Mouse (Mus musculus): ENCODE results near the gene Rexo2. TPM values are rescaled to one million over a fixed set of nuclear protein-coding genes. Genes with fewer than 3 reads are reported as not detected.
"Not testable (repeated sequence)": the region's sequence is repeated elsewhere in the genome, so short reads cannot be mapped to it uniquely, and the experiment has no call there.

Rexo2 gene
- total RNA-seq, 2 experiments from 2014 or later = 62.4 to 67.1 TPM

- intact Hi-C loops (cut with DNase I) = no loop called here
- no peak for DNase-seq
Measured at GRCm38 (mm10) chr9:48474367-48474766, 6.1 kb downstream of the Rexo2 start.

GRCm38 (mm10) chr9:48473131-48473530 lies 7.3 kb downstream of the Rexo2 start:
- intact Hi-C loops (cut with DNase I) = no loop called here

GRCm38 (mm10) chr9:48472441-48473025 lies 7.9 kb downstream of the Rexo2 start:
- DNase-seq = no peak
- intact Hi-C loops (cut with DNase I) = no loop called here

More at GRCm38 (mm10) chr9:48473131-48473530, 7.3 kb downstream of the Rexo2 start:
- no peak for DNase-seq

- not testable (repeated sequence) for DNase-seq
- intact Hi-C loops (cut with DNase I) = loop anchor here (1.0 to 5.0 kb wide), 2 partner anchors 93 to 150 kb away; no protein-coding TSS in a partner anchor
Measured at GRCm38 (mm10) chr9:48467471-48467870, 13.0 kb downstream of the Rexo2 start.

GRCm38 (mm10) chr9:48466804-48467203 lies 13.6 kb downstream of the Rexo2 start:
- intact Hi-C loops (cut with DNase I) = loop anchor here (1.0 to 5.0 kb wide), 3 partner anchors 93 to 150 kb away; no protein-coding TSS in a partner anchor
- DNase-seq = peak; percentile 78 to 86

- intact Hi-C loops (cut with DNase I) = loop anchor here (1.0 to 5.0 kb wide), 2 partner anchors 121 to 152 kb away; no protein-coding TSS in a partner anchor
- no peak for DNase-seq
Measured at GRCm38 (mm10) chr9:48465671-48466070, 14.8 kb downstream of the Rexo2 start.

GRCm38 (mm10) chr9:48461545-48461944 lies 18.9 kb downstream of the Rexo2 start:
- intact Hi-C loops (cut with DNase I) = no loop called here
- DNase-seq = no peak

GRCm38 (mm10) chr9:48460720-48461119 lies 19.7 kb downstream of the Rexo2 start:
- intact Hi-C loops (cut with DNase I) = no loop called here
- no peak for DNase-seq

- DNase-seq = no peak
- intact Hi-C loops (cut with DNase I) = loop anchor here (5.0 kb wide), 1 partner anchor 192 kb away; no protein-coding TSS in a partner anchor
Measured at GRCm38 (mm10) chr9:48459391-48459790, 21.0 kb downstream of the Rexo2 start.

GRCm38 (mm10) chr9:48458879-48459278 lies 21.5 kb downstream of the Rexo2 start:
- DNase-seq = no peak
- intact Hi-C loops (cut with DNase I) = loop anchor here (5.0 kb wide), 1 partner anchor 192 kb away; no protein-coding TSS in a partner anchor

- intact Hi-C loops (cut with DNase I) = loop anchor here (5.0 kb wide), 1 partner anchor 189 kb away; no protein-coding TSS in a partner anchor
- no peak for DNase-seq
Measured at GRCm38 (mm10) chr9:48455961-48456360, 24.5 kb downstream of the Rexo2 start.

- no peak for DNase-seq
- intact Hi-C loops (cut with DNase I) = no loop called here
Measured at GRCm38 (mm10) chr9:48450066-48450465, 30.4 kb downstream of the Rexo2 start.

GRCm38 (mm10) chr9:48447783-48448209 lies 32.6 kb downstream of the Rexo2 start:
- intact Hi-C loops (cut with DNase I) = loop anchor here (2.0 to 5.0 kb wide), 2 partner anchors 110 to 171 kb away; no protein-coding TSS in a partner anchor
- DNase-seq = peak; percentile 12

GRCm38 (mm10) chr9:48444821-48445220 lies 35.6 kb downstream of the Rexo2 start:
- no peak for DNase-seq
- intact Hi-C loops (cut with DNase I) = loop anchor here (5.0 kb wide), 1 partner anchor 112 kb away; no protein-coding TSS in a partner anchor

- DNase-seq = no peak
- intact Hi-C loops (cut with DNase I) = no loop called here
Measured at GRCm38 (mm10) chr9:48443873-48444272, 36.5 kb downstream of the Rexo2 start.

- intact Hi-C loops (cut with DNase I) = no loop called here
- DNase-seq = no peak
Measured at GRCm38 (mm10) chr9:48432449-48432848, 48.0 kb downstream of the Rexo2 start.

- no peak for DNase-seq
- intact Hi-C loops (cut with DNase I) = no loop called here
Measured at GRCm38 (mm10) chr9:48427176-48427575, 53.2 kb downstream of the Rexo2 start.

- intact Hi-C loops (cut with DNase I) = no loop called here
- DNase-seq = no peak
Measured at GRCm38 (mm10) chr9:48423256-48423655, 57.2 kb downstream of the Rexo2 start.

- intact Hi-C loops (cut with DNase I) = no loop called here
- peak in 1 of 2 experiments; percentile 9 for DNase-seq
Measured at GRCm38 (mm10) chr9:48422382-48422781, 58.0 kb downstream of the Rexo2 start.

GRCm38 (mm10) chr9:48421561-48421960 lies 58.9 kb downstream of the Rexo2 start:
- DNase-seq = no peak
- intact Hi-C loops (cut with DNase I) = no loop called here

- intact Hi-C loops (cut with DNase I) = no loop called here
Measured at GRCm38 (mm10) chr9:48421029-48421428, 59.4 kb downstream of the Rexo2 start.

GRCm38 (mm10) chr9:48420437-48420836 lies 60.0 kb downstream of the Rexo2 start:
- intact Hi-C loops (cut with DNase I) = no loop called here

More at GRCm38 (mm10) chr9:48421029-48421428, 59.4 kb downstream of the Rexo2 start:
- no peak for DNase-seq

More at GRCm38 (mm10) chr9:48420437-48420836, 60.0 kb downstream of the Rexo2 start:
- DNase-seq = no peak
